Mouse (Mus musculus) heart, embryonic 14.5 days (tissue): Measurements from ENCODE around the gene Rab44. TPM values are rescaled to one million over a fixed set of nuclear protein-coding genes. Genes with fewer than 3 reads are reported as not detected.
"Not testable (repeated sequence)": the region's sequence is repeated elsewhere in the genome, so short reads cannot be mapped to it uniquely, and the experiment has no call there.

ENCODE experiments used
- ATAC-seq: fragments of 200-750 bp; cut with Nextera tagmentation; 2 replicates; pipeline ENCODE4 v1.8.0; 2017; ENCODE audit warnings: low read depth, moderate TSS enrichment; ENCODE audit not compliant: insufficient number of reproducible peaks, insufficient read depth, low FRiP score
- H3K27ac ChIP-seq, 2 experiments: fragments of 200-500 bp in 1 of 2; fragments of 300-500 bp in 1 of 2; sonication (generic) in 1 of 2; replicated peaks in 1 of 2; 2 replicates each; pipeline ENCODE4 v1.5.1; 2012 to 2014; ENCODE audit warnings: low read depth in 2 of 2, low read length in 2 of 2, control low read depth in 1 of 2, mild to moderate bottlenecking in 1 of 2, mixed read lengths in 1 of 2; ENCODE audit not compliant: control insufficient read depth in 1 of 2, insufficient read depth in 1 of 2
- H3K27me3 ChIP-seq: fragments of 300-500 bp; sonication (generic); 2 replicates; pipeline ENCODE4 v1.6.1; 2014; ENCODE audit warnings: mild to moderate bottlenecking, low read length, control low read depth; ENCODE audit not compliant: control insufficient read depth, insufficient read depth
- H3K36me3 ChIP-seq: fragments of 300-500 bp; sonication (generic); 2 replicates; pipeline ENCODE4 v1.6.1; 2014; ENCODE audit warnings: mild to moderate bottlenecking, control low read depth, low read length, mixed read lengths; ENCODE audit not compliant: control insufficient read depth, insufficient read depth
- H3K4me1 ChIP-seq, 2 experiments: fragments of 200-500 bp in 1 of 2; fragments of 300-500 bp in 1 of 2; sonication (generic) in 1 of 2; 2 replicates each; pipeline ENCODE4 v1.6.1; 2012 to 2014; ENCODE audit warnings: low read length in 2 of 2, control low read depth in 1 of 2, mixed read lengths in 1 of 2; ENCODE audit not compliant: control insufficient read depth in 2 of 2, insufficient read depth in 2 of 2
- H3K4me2 ChIP-seq: fragments of 300-500 bp; sonication (generic); 2 replicates; pipeline ENCODE4 v1.6.1; 2014; ENCODE audit warnings: mild to moderate bottlenecking, low read length
- H3K4me3 ChIP-seq, 2 experiments: fragments of 200-500 bp in 1 of 2; fragments of 300-500 bp in 1 of 2; sonication (generic) in 1 of 2; 2 replicates each; pipeline ENCODE4 v1.5.1; 2012 to 2014; ENCODE audit warnings: low read length in 2 of 2, mild to moderate bottlenecking in 2 of 2, control low read depth in 1 of 2, low read depth in 1 of 2, moderate library complexity in 1 of 2; ENCODE audit not compliant: control insufficient read depth in 1 of 2, insufficient read depth in 1 of 2
- H3K9ac ChIP-seq: fragments of 300-500 bp; sonication (generic); 2 replicates; pipeline ENCODE4 v1.6.1; 2014; ENCODE audit warnings: mild to moderate bottlenecking, low read length
- H3K9me3 ChIP-seq: fragments of 300-500 bp; sonication (generic); 2 replicates; pipeline ENCODE4 v1.6.1; 2016; ENCODE audit warnings: low read length, control low read depth; ENCODE audit not compliant: control insufficient read depth
- WGBS: fragments of 180-500 bp; shearing (Covaris S2); extraction: QIAGEN DNeasy Blood & Tissue Kit; methylation state at CpG from one replicate; pipeline ENCODE4 v1.1.7; 2014; 5-methylcytosine and 5-hydroxymethylcytosine counted together
- polyA plus RNA-seq: library from polyadenylated mRNA; unstranded; fragments of >200 nt; fragmentation: Nextera tagmentation; extraction: Ambion mirVana; gene quantifications from 2 replicates; pipeline ENCODE4 v1.2.1, GENCODE M21; 2014

Rab44 gene
- 0.23 and 0.36 TPM in 2 replicates for polyA plus RNA-seq

GRCm38 (mm10) chr17:29113591-29114352 lies at the start of gene Rab44:
Rab44 (plus strand) TSS chr17:29114145.
- ATAC-seq: no peak
- Histone ChIP-seq H3K4me1 (no peaks in the 10 kb centered on the region; a peak in 1 of 4 replicates), H3K27ac (no peak within 1 kb of the TSS), H3K36me3 (no peaks in the 10 kb centered on the region), H3K4me3 (no peak within 1 kb of the TSS), H3K27me3 (no peaks in the 10 kb centered on the region), H3K4me2 (no peak within 1 kb of the TSS), H3K9me3 (no peaks in the 10 kb centered on the region), H3K9ac (no peak within 1 kb of the TSS)
- 76% methylated on average over 13 of the region's 13 CpGs for WGBS

GRCm38 (mm10) chr17:29065245-29065940 lies 48.6 kb upstream of the Rab44 start:
- no peak overlapping the region for H3K27ac ChIP-seq
- peaks cover 28 to 34% of the 10 kb centered on the region in 2 experiments for H3K4me1 ChIP-seq
- no peak overlapping the region for H3K9ac ChIP-seq
- no peak overlapping the region for H3K4me2 ChIP-seq
- H3K27me3 ChIP-seq: no peaks in the 10 kb centered on the region
- WGBS: 82% methylated on average over 21 of the region's 21 CpGs
- ATAC-seq: no peak
- no peaks in the 10 kb centered on the region for H3K36me3 ChIP-seq
- H3K4me3 ChIP-seq: no peak overlapping the region
- H3K9me3 ChIP-seq: no peaks in the 10 kb centered on the region

DNA sequence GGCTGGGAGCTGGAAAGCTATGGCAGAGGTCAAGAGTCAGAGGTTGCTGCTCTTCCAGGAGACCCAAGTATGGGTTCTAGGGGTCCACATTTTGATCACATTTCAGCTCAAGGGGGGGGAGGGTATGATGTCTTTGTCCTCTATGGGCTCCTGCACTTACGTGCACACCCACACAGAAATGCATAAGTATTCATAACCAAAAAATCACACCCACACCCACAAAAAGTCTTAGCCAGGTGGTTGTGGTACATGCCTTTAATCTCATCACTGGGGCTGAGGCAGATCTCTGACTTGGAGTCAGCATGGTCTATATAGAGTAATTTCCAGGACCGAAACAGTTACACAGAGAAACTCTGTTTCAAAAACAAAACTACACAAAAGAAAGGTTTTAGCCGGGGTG lies 48.0 kb upstream of the Rab44 start:
- no peaks in the 10 kb centered on the region for H3K36me3 ChIP-seq
- no peaks in the 10 kb centered on the region for H3K9me3 ChIP-seq
- H3K27me3 ChIP-seq: no peaks in the 10 kb centered on the region
- H3K4me1 ChIP-seq: peaks cover 28 to 34% of the 10 kb centered on the region in 2 experiments
- WGBS: 94% methylated on average over 3 of the region's 3 CpGs
- no peak overlapping the region for H3K4me3 ChIP-seq
- no peak overlapping the region for H3K27ac ChIP-seq
- no peak for ATAC-seq
- no peak overlapping the region for H3K4me2 ChIP-seq
- no peak overlapping the region for H3K9ac ChIP-seq

- H3K27ac ChIP-seq, ATAC-seq: not testable (repeated sequence)
Measured at GRCm38 (mm10) chr17:29067416-29067815, 46.5 kb upstream of the Rab44 start.

GRCm38 (mm10) chr17:29067847-29068246 lies 46.1 kb upstream of the Rab44 start:
- Histone ChIP-seq H3K36me3 (no peaks in the 10 kb centered on the region), H3K27me3 (no peaks in the 10 kb centered on the region), H3K4me1 (peaks cover 19 to 31% of the 10 kb centered on the region in 2 experiments)

More at GRCm38 (mm10) chr17:29067416-29067815, 46.5 kb upstream of the Rab44 start:
- not testable (repeated sequence) for H3K4me3 ChIP-seq, H3K27me3 ChIP-seq, H3K36me3 ChIP-seq, H3K9me3 ChIP-seq, H3K4me2 ChIP-seq, H3K9ac ChIP-seq
- WGBS: 75% methylated on average over 3 of the region's 3 CpGs
- peaks cover 20 to 31% of the 10 kb centered on the region in 2 experiments for H3K4me1 ChIP-seq

DNA sequence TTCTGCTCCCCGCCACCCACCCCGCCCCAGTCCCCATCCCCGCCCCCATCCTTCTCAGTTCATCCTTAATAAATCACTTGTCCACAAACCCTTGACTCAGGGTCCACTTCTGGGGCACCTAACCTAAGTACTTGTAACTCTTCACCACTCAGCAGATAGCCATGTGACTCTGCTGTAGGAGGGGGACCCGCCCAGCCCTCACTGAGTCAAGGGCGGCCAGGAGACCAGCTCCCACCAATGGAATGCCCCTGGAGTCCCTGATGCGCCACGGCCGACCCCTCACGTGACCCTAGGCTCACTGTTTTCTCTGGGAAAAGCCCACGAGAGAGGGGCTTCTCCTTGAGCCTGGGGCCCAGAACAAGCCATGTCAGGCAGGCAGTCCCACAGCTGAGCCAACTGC lies 44.9 kb upstream of the Rab44 start:
- WGBS: 47% methylated on average over 10 of the region's 10 CpGs

More at GRCm38 (mm10) chr17:29067847-29068246, 46.1 kb upstream of the Rab44 start:
- Histone ChIP-seq H3K9ac (no peak overlapping the region), H3K27ac (no peak overlapping the region), H3K9me3 (no peaks in the 10 kb centered on the region), H3K4me3 (no peak overlapping the region), H3K4me2 (no peak overlapping the region)
- WGBS: 54% methylated on average over 5 of the region's 5 CpGs
- no peak for ATAC-seq

DNA sequence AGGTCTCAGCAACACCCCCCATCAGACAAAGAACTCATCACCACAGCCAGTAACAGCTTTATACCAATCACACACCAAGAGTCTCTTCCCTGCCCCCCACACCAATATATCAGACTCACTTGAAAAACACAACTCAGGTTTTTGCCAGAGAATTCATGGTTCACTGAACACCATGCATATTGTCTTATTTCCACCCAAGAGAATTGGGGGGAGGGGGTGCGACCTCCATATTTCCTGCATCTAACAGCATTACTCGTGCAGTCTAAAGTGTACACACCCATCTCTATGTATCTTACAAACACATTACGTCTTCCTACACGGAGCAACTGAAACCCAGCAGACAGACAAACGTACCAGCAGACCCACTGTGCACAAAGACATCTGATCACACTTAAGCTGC lies 42.1 kb upstream of the Rab44 start:
- no peak overlapping the region for H3K4me2 ChIP-seq
- peaks cover 22 to 30% of the 10 kb centered on the region in 2 experiments for H3K4me1 ChIP-seq
- no peak overlapping the region for H3K9ac ChIP-seq
- no peak overlapping the region for H3K27ac ChIP-seq
- no peaks in the 10 kb centered on the region for H3K9me3 ChIP-seq
- no peak overlapping the region for H3K4me3 ChIP-seq
- no peak for ATAC-seq
- 71% methylated on average over 5 of the region's 5 CpGs for whole genome bisulfite sequencing
- H3K36me3 ChIP-seq: no peaks in the 10 kb centered on the region
- H3K27me3 ChIP-seq: no peaks in the 10 kb centered on the region

More for the DNA sequence above, 44.9 kb upstream of the Rab44 start:
- H3K4me1 ChIP-seq: peaks cover 22 to 30% of the 10 kb centered on the region in 2 experiments
- peak; percentile 24; the same call in 1 of the 2 replicates for ATAC-seq
- no peaks in the 10 kb centered on the region for H3K27me3 ChIP-seq
- peak overlapping the region; percentile 14 to 22; a peak in 1 of 4 replicates for H3K27ac ChIP-seq
- no peaks in the 10 kb centered on the region for H3K36me3 ChIP-seq
- H3K4me3 ChIP-seq: no peak overlapping the region
- no peak overlapping the region for H3K9ac ChIP-seq
- H3K4me2 ChIP-seq: no peak overlapping the region
- no peaks in the 10 kb centered on the region for H3K9me3 ChIP-seq
